Mouse (Mus musculus) liver, adult 2 months (tissue): ENCODE data around the gene Atp5b. TPM values are rescaled to one million over a fixed set of nuclear protein-coding genes. Genes with fewer than 3 reads are reported as not detected.

Source experiments
- DNase-seq: peaks from one replicate; pipeline ENCODE4 v3.0.0-alpha.2; 2011; ENCODE audit warnings: low read depth, low spot score; ENCODE audit errors: extremely low read depth
- H3K27ac ChIP-seq: fragments of 200-500 bp; replicated peaks from 2 replicates; pipeline ENCODE4 v1.5.1; 2012; ENCODE audit warnings: low read depth, mild to moderate bottlenecking, control low read depth, inconsistent platforms, low read length; ENCODE audit not compliant: insufficient read depth
- H3K27me3 ChIP-seq: fragments of 200-500 bp; 2 replicates; pipeline ENCODE4 v1.6.1; 2012; ENCODE audit warnings: mild to moderate bottlenecking, moderate library complexity, low read length, inconsistent platforms; ENCODE audit not compliant: control insufficient read depth, insufficient read depth
- H3K36me3 ChIP-seq: fragments of 200-500 bp; 2 replicates; pipeline ENCODE4 v1.6.1; 2012; ENCODE audit warnings: low read length, inconsistent platforms; ENCODE audit not compliant: control insufficient read depth, insufficient read depth
- H3K4me1 ChIP-seq: fragments of 200-500 bp; 2 replicates; pipeline ENCODE4 v1.6.1; 2011; ENCODE audit warnings: low read length; ENCODE audit not compliant: control insufficient read depth, insufficient read depth
- H3K4me3 ChIP-seq: fragments of 200-500 bp; 2 replicates; pipeline ENCODE4 v1.5.1; 2011; ENCODE audit warnings: low read depth, mild to moderate bottlenecking, control low read depth, low read length, moderate library complexity; ENCODE audit not compliant: insufficient read depth
- H3K79me2 ChIP-seq: fragments of 200-500 bp; 2 replicates; pipeline ENCODE4 v1.6.1; 2012; ENCODE audit warnings: inconsistent platforms, mild to moderate bottlenecking, low read length, moderate library complexity; ENCODE audit not compliant: control insufficient read depth, insufficient read depth
- H3K9ac ChIP-seq: fragments of 200-500 bp; 2 replicates; pipeline ENCODE4 v1.6.1; 2012; ENCODE audit warnings: low read depth, mild to moderate bottlenecking, control low read depth, inconsistent platforms, low read length
- CTCF ChIP-seq: fragments of 200-500 bp; IDR thresholded peaks from 2 replicates; pipeline ENCODE4 v1.5.1; 2011; ENCODE audit warnings: low read depth, low read length, control low read depth
- POLR2A ChIP-seq: fragments of 200-500 bp; IDR thresholded peaks from 2 replicates; pipeline ENCODE4 v1.6.1; 2011; ENCODE audit warnings: low read length, control low read depth; ENCODE audit not compliant: insufficient read depth; ENCODE audit errors: extremely low read depth
- WGBS: fragments of 180-500 bp; shearing (Covaris S2); methylation state at CpG from one replicate; pipeline ENCODE4 v1.1.7; 2018; 5-methylcytosine and 5-hydroxymethylcytosine counted together
- polyA plus RNA-seq: library from polyadenylated mRNA; depleted of rRNA; stranded (reverse); fragments of >200 nt; gene quantifications from 2 replicates; pipeline ENCODE4 v1.2.3, GENCODE M21; 2012; rRNA removed
- total RNA-seq: library from RNA; depleted of rRNA; stranded (reverse); fragments of >200 nt; gene quantifications from 2 replicates; pipeline ENCODE4 v1.2.3, GENCODE M21; 2014; rRNA removed

Atp5b gene
- total and polyA plus RNA-seq, 2 experiments: 1,653 to 2,841 TPM

- 67% methylated on average over 13 of the region's 13 CpGs for WGBS
- no peaks in the 10 kb centered on the region for H3K27me3 ChIP-seq
- H3K79me2 ChIP-seq: no peaks in the 10 kb centered on the region
These were observed 50.7 kb downstream of the Atp5b start for GRCm38 (mm10) chr10:128133650-128134332.

GRCm38 (mm10) chr10:128135374-128135773, 52.3 kb downstream of the Atp5b start:
- no peak for TF ChIP-seq POLR2A
- no peak for TF ChIP-seq CTCF
- 90% methylated on average over 6 of the region's 6 CpGs for WGBS
- H3K79me2 ChIP-seq: no peaks in the 10 kb centered on the region
- H3K36me3 ChIP-seq: peaks cover 3% of the 10 kb centered on the region; the same call in 1 of the 2 replicates
- H3K4me1 ChIP-seq: no peaks in the 10 kb centered on the region; the same call in 1 of the 2 replicates
- no peak overlapping the region for H3K4me3 ChIP-seq
- no peaks in the 10 kb centered on the region for H3K27me3 ChIP-seq
- no peak overlapping the region for H3K27ac ChIP-seq
- H3K9ac ChIP-seq: no peak overlapping the region
- DNase-seq: no peak

More at GRCm38 (mm10) chr10:128133650-128134332, 50.7 kb downstream of the Atp5b start:
- peaks cover 7% of the 10 kb centered on the region for H3K36me3 ChIP-seq
- no peaks in the 10 kb centered on the region; the same call in 1 of the 2 replicates for H3K4me1 ChIP-seq
- no peak overlapping the region for H3K4me3 ChIP-seq
- no peak overlapping the region for H3K27ac ChIP-seq
- H3K9ac ChIP-seq: no peak overlapping the region
- no peak for DNase-seq
- TF ChIP-seq POLR2A (no peak), CTCF (no peak)

Other genes with a start within 250 kb of the Atp5b start
- not detected in 2 replicates for gene Rdh19, start 233.3 kb upstream of the Atp5b start, total RNA-seq
- gene Rdh19, start 233.3 kb upstream of the Atp5b start, polyA plus RNA-seq: 0.05 TPM in 1 of 2 replicates, not detected in the other
- 282 and 329 TPM in 2 replicates for gene Rdh16f2, start 216.8 kb upstream of the Atp5b start, total RNA-seq
- 281 and 297 TPM in 2 replicates for gene Rdh16f2, start 216.8 kb upstream of the Atp5b start, polyA plus RNA-seq
- gene Rdh7, start 194.5 kb upstream of the Atp5b start, total RNA-seq: 1,124 and 1,219 TPM in 2 replicates
- 1,436 and 1,472 TPM in 2 replicates for gene Rdh7, start 194.5 kb upstream of the Atp5b start, polyA plus RNA-seq
- 25.6 and 26.9 TPM in 2 replicates for gene Sdr9c7, start 184.8 kb upstream of the Atp5b start, total RNA-seq
- 20.4 and 36.7 TPM in 2 replicates for gene Sdr9c7, start 184.8 kb upstream of the Atp5b start, polyA plus RNA-seq
- gene Hsd17b6, start 75.7 kb upstream of the Atp5b start, total RNA-seq: 468 and 651 TPM in 2 replicates
- 229 and 364 TPM in 2 replicates for gene Hsd17b6, start 75.7 kb upstream of the Atp5b start, polyA plus RNA-seq
- 3.5 and 5.5 TPM in 2 replicates for gene Prim1, start 68.1 kb upstream of the Atp5b start, total RNA-seq
- 1.3 and 1.5 TPM in 2 replicates for gene Prim1, start 68.1 kb upstream of the Atp5b start, polyA plus RNA-seq
- 353 and 448 TPM in 2 replicates for gene Naca, start 47.7 kb upstream of the Atp5b start, total RNA-seq
- 170 and 182 TPM in 2 replicates for gene Naca, start 47.7 kb upstream of the Atp5b start, polyA plus RNA-seq
- 90.4 and 97.3 TPM in 2 replicates for gene Ptges3, start 24.3 kb upstream of the Atp5b start, total RNA-seq
- gene Ptges3, start 24.3 kb upstream of the Atp5b start, polyA plus RNA-seq: 24.8 and 30.9 TPM in 2 replicates
- 6.6 and 9.1 TPM in 2 replicates for gene Baz2a, start 8.3 kb downstream of the Atp5b start, total RNA-seq
- 9.7 and 12.3 TPM in 2 replicates for gene Baz2a, start 8.3 kb downstream of the Atp5b start, polyA plus RNA-seq
- 8.0 and 9.6 TPM in 2 replicates for gene Rbms2, start 97.0 kb downstream of the Atp5b start, total RNA-seq
- gene Rbms2, start 97.0 kb downstream of the Atp5b start, polyA plus RNA-seq: 21.2 and 23.2 TPM in 2 replicates
- 485 and 986 TPM in 2 replicates for gene Gls2, start 111.2 kb downstream of the Atp5b start, total RNA-seq
- gene Gls2, start 111.2 kb downstream of the Atp5b start, polyA plus RNA-seq: 1,667 and 2,920 TPM in 2 replicates
- 20.8 and 21.1 TPM in 2 replicates for gene Spryd4, start 128.5 kb downstream of the Atp5b start, total RNA-seq
- gene Spryd4, start 128.5 kb downstream of the Atp5b start, polyA plus RNA-seq: 30.2 and 33.1 TPM in 2 replicates
- gene Mip, start 142.6 kb downstream of the Atp5b start, total RNA-seq: not detected in 2 replicates
- gene Mip, start 142.6 kb downstream of the Atp5b start, polyA plus RNA-seq: not detected in 2 replicates
- gene Timeless, start 148.8 kb downstream of the Atp5b start, total RNA-seq: 1.6 and 1.7 TPM in 2 replicates
- gene Timeless, start 148.8 kb downstream of the Atp5b start, polyA plus RNA-seq: 0.75 and 1.1 TPM in 2 replicates
- 201 and 227 TPM in 2 replicates for gene Apon, start 170.8 kb downstream of the Atp5b start, total RNA-seq
- gene Apon, start 170.8 kb downstream of the Atp5b start, polyA plus RNA-seq: 446 and 456 TPM in 2 replicates
- 1,199 and 1,422 TPM in 2 replicates for gene Apof, start 185.4 kb downstream of the Atp5b start, total RNA-seq
- gene Apof, start 185.4 kb downstream of the Atp5b start, polyA plus RNA-seq: 2,021 and 2,079 TPM in 2 replicates
- 17.0 and 17.6 TPM in 2 replicates for gene Stat2, start 187.3 kb downstream of the Atp5b start, total RNA-seq
- 26.3 and 46.6 TPM in 2 replicates for gene Stat2, start 187.3 kb downstream of the Atp5b start, polyA plus RNA-seq
- gene Il23a, start 215.5 kb downstream of the Atp5b start, total RNA-seq: not detected in 2 replicates
- not detected in 2 replicates for gene Il23a, start 215.5 kb downstream of the Atp5b start, polyA plus RNA-seq
- 9.1 and 11.8 TPM in 2 replicates for gene Pan2, start 220.1 kb downstream of the Atp5b start, total RNA-seq
- gene Pan2, start 220.1 kb downstream of the Atp5b start, polyA plus RNA-seq: 12.7 and 20.3 TPM in 2 replicates
- 89.5 and 107 TPM in 2 replicates for gene Cnpy2, start 239.2 kb downstream of the Atp5b start, total RNA-seq
- 69.0 and 72.0 TPM in 2 replicates for gene Cnpy2, start 239.2 kb downstream of the Atp5b start, polyA plus RNA-seq